Mouse (Mus musculus) c-Kit-positive CD71-positive TER-119-negative erythroid progenitor cells, embryonic 14.5 days (primary cell): ENCODE results near the gene Pnpo.

Experiments
- DNase-seq: peaks from one replicate; pipeline ENCODE4 v3.0.0-alpha.2; 2013; ENCODE audit warnings: low read depth

Gene Pnpo

GRCm38 (mm10) chr11:96902639-96903635, 40.8 kb downstream of the Pnpo start:
- no peak for DNase-seq

- no peak for DNase-seq
Observed at GRCm38 (mm10) chr11:96901332-96901731, 42.5 kb downstream of the Pnpo start.

DNA sequence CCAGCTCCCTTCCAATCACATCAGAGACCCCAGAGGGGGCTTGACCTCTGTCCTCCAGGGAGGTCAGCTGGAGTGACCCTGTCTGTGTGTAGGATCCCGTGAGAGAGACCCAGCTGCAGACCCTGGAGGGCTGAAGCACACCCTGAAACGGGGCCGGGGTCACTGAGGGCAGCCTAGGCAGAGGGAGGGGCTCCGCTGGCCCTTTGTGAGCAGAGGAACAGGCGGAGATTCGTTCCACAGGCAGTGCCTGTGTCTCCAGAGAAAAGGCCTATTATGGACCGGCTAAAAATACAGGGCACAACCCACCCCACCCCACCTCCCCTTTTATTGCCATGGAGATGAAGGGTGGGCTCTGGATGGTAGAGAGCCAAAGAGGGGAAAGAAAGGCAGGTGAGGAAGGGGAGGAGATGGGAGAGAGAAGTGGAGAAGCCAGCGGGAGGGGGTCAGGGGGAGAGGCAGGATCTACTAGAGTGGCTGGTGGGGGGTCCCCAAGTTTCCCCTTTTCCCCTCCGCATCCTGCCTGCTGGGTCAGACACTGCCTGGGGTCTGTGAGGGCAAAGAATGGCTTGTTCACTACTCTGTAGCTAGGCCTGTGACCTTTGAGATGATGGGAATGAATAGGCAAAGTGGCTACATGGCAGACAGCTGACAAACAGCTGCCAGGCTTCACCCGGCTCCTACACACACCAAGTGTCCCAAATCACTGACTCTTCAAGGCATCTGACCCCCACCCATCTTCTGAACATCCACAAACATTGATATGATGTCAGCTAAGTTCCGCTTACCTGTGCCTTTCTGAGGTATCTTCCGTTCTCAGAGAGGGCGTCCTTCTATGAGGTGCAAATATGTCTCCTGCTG, 44.1 kb downstream of the Pnpo start:
- no peak for DNase-seq

- no peak for DNase-seq
Observed at GRCm38 (mm10) chr11:96895886-96896285, 47.9 kb downstream of the Pnpo start.

- no peak for DNase-seq
Observed at GRCm38 (mm10) chr11:96893203-96893842, 50.5 kb downstream of the Pnpo start.

GRCm38 (mm10) chr11:96891784-96892527, 51.8 kb downstream of the Pnpo start:
- no peak for DNase-seq
